Mouse (Mus musculus): ENCODE data around the gene Ptch1. TPM values are rescaled to one million over a fixed set of nuclear protein-coding genes. Genes with fewer than 3 reads are reported as not detected.

Ptch1 gene
- polyA plus RNA-seq, 1 experiment from 2014 or later: 22.6 TPM

DNA sequence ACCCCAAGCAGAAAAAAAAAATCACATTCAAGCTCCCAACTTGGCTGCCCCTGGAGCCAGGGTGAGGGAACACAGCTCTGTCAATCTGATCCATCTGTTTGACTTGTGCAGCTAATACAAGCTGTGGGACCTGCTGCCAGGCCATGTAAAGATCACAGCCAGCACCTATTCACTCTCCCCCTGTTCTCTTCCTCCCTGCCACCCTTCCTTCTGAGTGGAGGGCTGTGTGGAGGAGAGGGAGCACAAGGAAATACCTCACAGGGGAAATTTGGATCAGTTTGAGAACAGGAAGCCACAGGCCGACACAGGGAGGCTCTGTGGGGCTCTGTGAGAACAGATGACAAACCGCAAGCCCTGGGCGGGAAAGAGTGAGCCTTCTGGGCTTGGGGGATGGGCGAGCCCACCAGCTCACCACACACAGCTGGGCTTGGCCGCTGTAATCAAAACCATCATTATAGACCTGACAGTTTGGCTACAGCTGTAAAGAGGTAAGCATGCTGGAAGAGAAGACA, 45.2 kb downstream of the Ptch1 start:
- H3K4me3 ChIP-seq: no peak overlapping the region
- no peaks in the 10 kb centered on the region for H3K9me3 ChIP-seq
- H3K9ac ChIP-seq: no peak overlapping the region
- peaks cover 78% of the 10 kb centered on the region for H3K4me1 ChIP-seq
- WGBS: 5% methylated on average over 5 of the region's 5 CpGs
- 0 out of 2 replicates have a peak overlapping the region, but pooled peaks have one; percentile 14 for H3K4me2 ChIP-seq (replicated peaks)
- H3K27me3 ChIP-seq (replicated peaks): no peaks in the 10 kb centered on the region
- peaks cover 79% of the 10 kb centered on the region for H3K36me3 ChIP-seq
- H3K27ac ChIP-seq: no peak overlapping the region
- peak; percentile 65 for ATAC-seq (ENCODE audit: low FRiP score, low read depth)

DNA sequence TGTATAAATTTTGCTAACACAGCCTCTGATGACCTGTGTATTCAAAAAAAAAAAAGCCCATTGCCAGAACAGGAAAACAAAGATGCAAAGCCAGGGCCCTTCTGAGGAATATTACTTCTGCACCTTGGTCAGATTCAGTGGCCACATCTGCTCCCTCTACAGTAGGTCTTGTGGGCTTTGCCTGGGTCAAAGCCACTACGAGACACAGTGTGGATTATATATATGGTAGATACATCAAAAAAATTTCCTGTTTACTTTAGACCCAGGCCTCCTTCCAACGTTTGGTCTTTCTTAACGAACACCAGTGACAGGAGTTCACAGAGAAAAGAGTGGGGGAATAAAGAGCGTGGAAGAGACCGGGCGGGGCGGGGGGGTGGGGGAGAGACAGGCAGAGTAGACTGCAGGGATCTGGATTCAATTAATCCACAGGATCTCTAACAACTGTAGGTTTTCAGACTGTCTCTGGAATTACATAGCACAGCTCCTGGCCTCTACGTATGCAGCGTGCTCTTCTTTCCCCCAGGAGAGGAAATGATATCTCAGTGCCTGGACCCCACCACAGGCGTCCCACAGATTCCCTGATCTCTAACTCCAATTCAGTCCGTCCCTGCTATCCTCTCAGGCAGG, 47.7 kb downstream of the Ptch1 start:
- H3K36me3 ChIP-seq: peaks cover 71% of the 10 kb centered on the region
- peak overlapping the region; percentile 12; the same call in 1 of the 2 replicates for H3K4me2 ChIP-seq (replicated peaks)
- H3K9ac ChIP-seq: no peak overlapping the region
- no peaks in the 10 kb centered on the region for H3K9me3 ChIP-seq
- H3K4me1 ChIP-seq: peaks cover 73% of the 10 kb centered on the region
- 34% methylated on average over 11 of the region's 11 CpGs for WGBS
- H3K27me3 ChIP-seq (replicated peaks): no peaks in the 10 kb centered on the region
- no peak for ATAC-seq (ENCODE audit: low FRiP score, low read depth)
- H3K27ac ChIP-seq: 0 out of 2 replicates have a peak overlapping the region, but pooled peaks have one; percentile 32
- no peak overlapping the region for H3K4me3 ChIP-seq

DNA sequence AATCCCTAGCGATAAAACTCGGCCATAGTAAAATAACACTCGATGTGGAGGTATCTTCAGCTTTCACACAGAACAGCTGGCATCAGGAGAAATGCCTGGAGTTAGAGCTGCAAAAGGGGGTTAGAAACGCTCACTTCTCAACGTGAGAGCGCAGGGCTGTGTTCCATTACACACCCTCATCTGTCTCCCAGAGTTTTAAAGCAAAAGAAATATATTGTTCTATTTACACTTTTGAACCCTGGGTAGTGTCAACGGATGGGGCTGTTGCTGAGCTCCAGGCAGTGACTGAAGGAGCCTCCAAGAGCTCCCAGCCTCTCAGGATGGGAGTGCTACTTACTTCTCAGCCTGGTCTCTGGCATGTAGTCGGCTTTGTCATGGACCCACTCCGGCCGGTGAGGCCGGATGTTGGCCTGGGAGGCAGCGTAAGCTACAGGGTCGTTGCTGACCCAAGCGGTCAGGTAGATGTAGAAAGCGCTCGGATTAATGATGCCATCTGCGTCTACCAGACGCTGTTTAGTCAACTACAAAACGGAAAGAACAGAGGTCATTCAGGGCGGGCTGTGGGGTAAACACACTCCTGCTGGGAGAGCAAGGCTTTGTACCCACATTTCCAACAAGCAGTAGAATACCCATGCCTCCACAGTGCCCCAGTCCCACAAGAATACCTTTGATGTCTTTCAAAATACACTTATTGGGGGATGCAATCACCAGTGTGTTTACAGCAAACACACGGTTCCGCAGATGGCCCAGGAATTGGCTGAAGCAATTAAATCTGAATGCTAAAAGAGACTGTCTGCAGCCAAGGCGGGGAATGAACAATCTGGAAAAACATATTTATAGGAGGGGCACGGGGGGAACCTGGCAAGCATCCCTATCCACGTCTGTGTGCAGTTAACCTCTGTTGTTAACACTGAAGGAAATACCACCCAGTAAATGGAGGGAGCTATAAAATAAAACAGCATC, 48.5 kb downstream of the Ptch1 start:
- 30% methylated on average over 25 of the region's 25 CpGs for WGBS
- peak overlapping the region; percentile 30; the same call in 1 of the 2 replicates for H3K9ac ChIP-seq
- no peak for ATAC-seq (ENCODE audit: low FRiP score, low read depth)

DNA sequence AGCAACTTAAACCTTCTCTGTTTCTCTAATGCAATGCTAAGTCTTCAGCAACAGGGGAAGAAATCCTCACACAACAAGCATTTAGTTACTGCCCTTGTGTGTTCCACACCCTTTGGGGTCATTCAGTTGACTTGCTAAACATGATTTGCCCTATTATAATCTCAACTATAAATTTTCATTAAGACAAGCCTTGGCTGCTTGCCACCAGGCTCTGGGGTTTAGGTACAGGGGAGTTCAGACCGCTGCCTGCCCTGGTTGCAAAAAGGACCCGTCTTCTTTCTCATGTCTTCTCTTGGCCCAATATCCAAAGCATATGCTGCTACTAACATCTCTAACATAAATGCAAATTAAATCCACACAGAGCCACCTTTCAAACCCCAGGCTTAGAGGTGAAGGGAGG, 49.3 kb downstream of the Ptch1 start:
- H3K9me3 ChIP-seq: no peaks in the 10 kb centered on the region
- no peak overlapping the region for H3K9ac ChIP-seq
- no peak for ATAC-seq (ENCODE audit: low FRiP score, low read depth)
- peaks cover 78% of the 10 kb centered on the region for H3K36me3 ChIP-seq
- WGBS: 31% methylated on average over 2 of the region's 2 CpGs
- no peak overlapping the region for H3K4me3 ChIP-seq
- peaks cover 60% of the 10 kb centered on the region for H3K4me1 ChIP-seq
- H3K27me3 ChIP-seq (replicated peaks): no peaks in the 10 kb centered on the region
- no peak overlapping the region for H3K27ac ChIP-seq
- no peak overlapping the region for H3K4me2 ChIP-seq (replicated peaks)

More for the DNA sequence above, 48.5 kb downstream of the Ptch1 start:
- Histone ChIP-seq H3K27ac (0 out of 2 replicates have a peak overlapping the region, but pooled peaks have one; percentile 32), H3K27me3 (replicated peaks) (no peaks in the 10 kb centered on the region), H3K4me3 (no peak overlapping the region), H3K9me3 (no peaks in the 10 kb centered on the region), H3K36me3 (peaks cover 73% of the 10 kb centered on the region), H3K4me1 (peaks cover 66% of the 10 kb centered on the region), H3K4me2 (replicated peaks) (peak overlapping the region; percentile 24; the same call in 1 of the 2 replicates)

DNA sequence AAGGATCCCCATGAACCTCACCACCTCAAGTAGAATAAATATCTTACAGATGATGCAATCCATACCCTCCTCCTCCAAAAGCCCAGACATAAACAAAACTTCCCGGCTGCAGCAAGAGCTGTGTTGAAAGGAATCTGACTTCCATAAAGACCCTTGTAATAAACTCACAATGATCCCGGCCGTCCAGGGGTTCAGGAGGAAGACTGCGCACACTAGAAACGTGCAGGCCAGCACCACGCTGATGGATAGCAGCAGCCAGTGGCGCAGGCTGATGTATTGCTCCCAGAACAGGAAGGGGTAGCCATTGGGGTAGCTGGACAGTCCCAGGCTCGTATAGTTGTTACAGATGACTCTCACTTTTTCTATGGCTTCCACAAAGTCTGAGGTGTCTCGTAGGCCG, 50.6 kb downstream of the Ptch1 start:
- 51% methylated on average over 10 of the region's 10 CpGs for WGBS
- peaks cover 48% of the 10 kb centered on the region for H3K4me1 ChIP-seq
- no peak overlapping the region for H3K9ac ChIP-seq
- ATAC-seq (ENCODE audit: low FRiP score, low read depth): no peak
- H3K4me2 ChIP-seq (replicated peaks): no peak overlapping the region
- H3K27me3 ChIP-seq (replicated peaks): no peaks in the 10 kb centered on the region
- H3K9me3 ChIP-seq: no peaks in the 10 kb centered on the region
- H3K27ac ChIP-seq: no peak overlapping the region
- no peak overlapping the region for H3K4me3 ChIP-seq
- H3K36me3 ChIP-seq: peaks cover 87% of the 10 kb centered on the region

DNA sequence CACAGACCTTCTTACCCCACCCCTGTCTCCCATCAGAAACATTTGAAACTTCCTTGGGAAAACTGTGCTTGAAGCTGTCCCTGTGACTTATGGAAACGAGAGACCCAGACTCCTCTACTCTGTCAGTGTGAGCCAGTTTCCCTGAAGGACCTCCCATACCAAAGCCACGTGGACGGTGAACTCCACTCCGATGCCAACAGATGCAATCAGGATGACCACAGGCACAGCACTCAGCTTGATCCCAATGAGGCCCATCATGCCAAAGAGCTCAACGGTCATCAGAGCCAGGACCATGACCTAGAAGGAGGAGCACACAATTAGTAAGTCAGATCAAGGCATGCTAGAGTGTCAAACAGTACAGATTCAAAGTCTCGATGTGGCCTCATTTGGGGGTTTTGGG, 53.3 kb downstream of the Ptch1 start:
- H3K4me3 ChIP-seq: no peak overlapping the region
- no peak overlapping the region for H3K4me2 ChIP-seq (replicated peaks)
- peaks cover 84% of the 10 kb centered on the region for H3K36me3 ChIP-seq
- no peaks in the 10 kb centered on the region for H3K27me3 ChIP-seq (replicated peaks)
- 92% methylated on average over 6 of the region's 6 CpGs for WGBS
- H3K9ac ChIP-seq: no peak overlapping the region
- no peaks in the 10 kb centered on the region for H3K9me3 ChIP-seq
- H3K27ac ChIP-seq: no peak overlapping the region
- no peak for ATAC-seq (ENCODE audit: low FRiP score, low read depth)
- H3K4me1 ChIP-seq: peaks cover 33% of the 10 kb centered on the region

DNA sequence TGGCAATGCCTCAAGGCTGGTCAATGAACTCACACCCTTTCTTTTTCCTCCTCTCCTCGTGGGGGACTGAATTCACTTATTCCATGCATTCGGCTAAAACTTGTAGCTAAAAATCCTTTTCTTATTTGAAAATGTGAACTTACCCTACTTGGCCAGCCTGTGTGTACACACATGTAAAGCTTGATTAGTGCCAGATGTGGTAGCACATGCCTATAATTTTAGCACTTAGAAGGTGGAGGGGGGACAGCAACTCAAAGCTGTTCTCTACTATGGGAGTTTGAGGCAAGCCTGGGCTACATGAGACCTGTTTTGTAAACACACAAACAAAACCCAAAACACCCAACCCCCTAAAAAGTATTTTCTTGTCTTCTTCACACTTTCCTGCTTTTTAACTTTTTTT, 56.9 kb downstream of the Ptch1 start:
- Histone ChIP-seq H3K4me3 (no peak overlapping the region), H3K4me1 (peaks cover 42% of the 10 kb centered on the region), H3K27ac (no peak overlapping the region), H3K9ac (no peak overlapping the region), H3K4me2 (replicated peaks) (no peak overlapping the region), H3K27me3 (replicated peaks) (no peaks in the 10 kb centered on the region), H3K36me3 (peaks cover 76% of the 10 kb centered on the region), H3K9me3 (no peaks in the 10 kb centered on the region)
- WGBS: 76% methylated on average over 2 of the region's 2 CpGs
- no peak for ATAC-seq (ENCODE audit: low FRiP score, low read depth)

DNA sequence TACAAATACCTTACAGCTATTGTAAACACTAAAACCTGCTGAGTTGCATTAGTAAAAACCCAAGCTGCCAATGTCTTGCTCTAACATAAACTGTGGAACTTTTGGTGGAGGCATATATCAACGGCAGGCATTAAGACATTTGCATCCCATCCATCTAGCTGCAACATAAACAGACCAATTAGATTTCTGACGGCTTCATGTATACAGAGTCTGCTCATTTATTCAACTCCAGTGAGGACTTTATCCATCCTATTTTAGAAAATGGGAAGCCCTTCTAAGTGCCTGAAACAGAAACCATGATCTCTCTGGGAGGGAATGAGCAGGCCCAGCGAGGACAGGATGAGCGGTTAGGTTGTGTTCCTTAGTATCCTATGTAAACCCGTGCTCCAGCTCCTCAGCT, 57.9 kb downstream of the Ptch1 start:
- Histone ChIP-seq H3K36me3 (peaks cover 82% of the 10 kb centered on the region), H3K4me2 (replicated peaks) (no peak overlapping the region), H3K27me3 (replicated peaks) (no peaks in the 10 kb centered on the region), H3K9ac (no peak overlapping the region), H3K4me3 (no peak overlapping the region), H3K27ac (no peak overlapping the region), H3K9me3 (no peaks in the 10 kb centered on the region), H3K4me1 (peaks cover 45% of the 10 kb centered on the region)
- WGBS: 64% methylated on average over 5 of the region's 5 CpGs
- no peak for ATAC-seq (ENCODE audit: low FRiP score, low read depth)

DNA sequence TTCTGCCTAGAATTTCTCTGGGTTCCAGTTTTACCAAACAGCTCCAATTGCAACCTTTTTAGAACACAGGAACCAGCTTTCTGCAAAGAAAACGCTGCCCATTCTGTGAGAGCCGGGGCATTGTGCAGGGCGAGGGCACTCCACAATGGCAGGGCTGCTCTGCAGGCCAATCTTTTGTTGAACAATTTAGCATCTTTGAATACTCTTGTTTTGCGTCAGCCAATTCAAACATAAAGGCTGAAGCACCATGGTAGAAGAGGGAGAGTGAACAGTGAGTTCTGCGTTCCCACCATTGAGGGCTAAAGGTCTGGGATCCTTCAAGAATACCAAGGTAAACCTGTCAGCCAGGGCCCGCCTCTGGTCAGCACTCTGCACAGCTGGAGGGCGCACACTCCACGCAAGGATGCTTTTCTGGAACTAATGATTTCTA, 58.5 kb downstream of the Ptch1 start:
- Histone ChIP-seq H3K9ac (no peak overlapping the region), H3K36me3 (peaks cover 81% of the 10 kb centered on the region), H3K4me1 (peaks cover 45% of the 10 kb centered on the region), H3K27me3 (replicated peaks) (no peaks in the 10 kb centered on the region), H3K9me3 (no peaks in the 10 kb centered on the region), H3K27ac (peak overlapping the region; percentile 32; the same call in 1 of the 2 replicates), H3K4me2 (replicated peaks) (0 out of 2 replicates have a peak overlapping the region, but pooled peaks have one; percentile 18), H3K4me3 (no peak overlapping the region)
- ATAC-seq (ENCODE audit: low FRiP score, low read depth): peak; percentile 34
- 19% methylated on average over 8 of the region's 8 CpGs for WGBS

DNA sequence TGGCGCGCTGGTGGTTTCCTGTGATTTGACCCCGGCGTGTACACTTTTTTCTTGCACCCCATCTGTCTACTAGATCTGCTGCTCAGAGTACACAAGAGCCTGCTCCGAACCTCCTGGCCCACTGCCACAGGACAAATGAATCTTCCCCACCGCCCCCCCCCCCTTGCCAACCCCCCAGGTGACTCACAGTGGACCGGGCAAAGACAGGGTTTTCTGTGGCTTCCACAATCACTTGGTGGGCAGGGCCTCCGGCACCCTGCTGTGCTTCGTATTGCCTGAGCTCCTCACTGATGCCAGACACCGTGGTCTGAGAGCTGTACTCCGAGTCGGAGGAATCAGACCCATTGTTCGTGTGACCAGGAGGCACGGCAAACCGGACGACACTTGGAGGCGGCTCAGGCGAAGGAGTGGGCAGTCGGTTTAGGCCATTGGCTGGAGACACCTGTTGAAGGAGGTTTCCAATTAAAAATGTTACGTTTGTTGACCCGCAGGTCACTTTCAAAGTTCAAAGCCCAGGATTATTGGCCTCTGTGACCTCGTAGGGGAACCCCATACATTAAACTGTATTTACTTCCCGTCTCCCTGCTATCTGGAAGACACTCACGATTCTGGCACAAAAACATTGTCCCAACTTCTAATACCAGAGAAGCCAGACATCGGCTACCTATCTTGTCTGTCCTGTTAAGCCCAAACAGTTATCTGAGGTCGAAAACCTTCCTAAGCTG, 59.9 kb downstream of the Ptch1 start:
- Histone ChIP-seq H3K4me3 (no peak overlapping the region), H3K36me3 (peaks cover 78% of the 10 kb centered on the region), H3K4me1 (peaks cover 45% of the 10 kb centered on the region), H3K27ac (no peak overlapping the region), H3K4me2 (replicated peaks) (no peak overlapping the region), H3K27me3 (replicated peaks) (no peaks in the 10 kb centered on the region), H3K9ac (no peak overlapping the region), H3K9me3 (no peaks in the 10 kb centered on the region)
- peak; percentile 5; the same call in 1 of the 2 replicates for ATAC-seq (ENCODE audit: low FRiP score, low read depth)
- WGBS: 51% methylated on average over 26 of the region's 26 CpGs

DNA sequence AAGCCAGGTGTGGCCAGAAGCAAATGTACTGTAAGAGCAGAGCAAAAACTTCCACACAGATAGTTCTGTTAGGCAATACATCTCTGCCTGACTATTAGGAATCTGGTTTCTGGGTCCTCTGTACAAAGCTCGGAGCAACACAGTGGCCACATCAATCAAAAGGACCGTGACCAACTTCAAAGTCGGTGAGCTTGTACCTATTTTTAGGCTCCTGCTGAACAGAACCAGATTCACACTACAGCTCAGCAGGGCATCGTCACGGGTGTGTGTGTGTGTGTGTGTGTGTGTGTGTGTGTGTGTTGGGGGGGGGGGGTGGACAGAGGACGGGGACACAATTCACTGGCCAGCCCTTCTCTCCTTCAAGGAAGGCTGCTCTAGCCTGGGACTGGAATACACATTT, 61.0 kb downstream of the Ptch1 start:
- Histone ChIP-seq H3K27me3 (replicated peaks) (no peaks in the 10 kb centered on the region), H3K9ac (no peak overlapping the region), H3K9me3 (no peaks in the 10 kb centered on the region), H3K4me1 (peaks cover 45% of the 10 kb centered on the region), H3K36me3 (peaks cover 77% of the 10 kb centered on the region), H3K4me3 (no peak overlapping the region), H3K27ac (no peak overlapping the region), H3K4me2 (replicated peaks) (no peak overlapping the region)
- 23% methylated on average over 6 of the region's 6 CpGs for WGBS
- 0 out of 2 replicates have a peak, but pooled peaks have one; percentile 23 for ATAC-seq (ENCODE audit: low FRiP score, low read depth)
